Mouse (Mus musculus): ENCODE results near the gene Cep78. TPM values are rescaled to one million over a fixed set of nuclear protein-coding genes. Genes with fewer than 3 reads are reported as not detected.

Cep78 gene
- polyA plus RNA-seq, 1 experiment from 2014 or later, result 33.0 TPM

Other genes with a start within 250 kb of the Cep78 start
- gene Psat1, start 37.7 kb downstream of the Cep78 start, polyA plus RNA-seq (2015; fragmentation: Nextera tagmentation; extraction: Ambion mirVana), result 75.1 and 98.9 TPM in 2 replicates
- gene Gnaq, start 147.8 kb upstream of the Cep78 start, polyA plus RNA-seq (2015; fragmentation: Nextera tagmentation; extraction: Ambion mirVana), result 29.9 and 34.6 TPM in 2 replicates

Measured in embryonic facial prominence, embryonic 13.5 days (tissue).